Mouse (Mus musculus): ENCODE measurements around the gene Eef1akmt3.

DNA sequence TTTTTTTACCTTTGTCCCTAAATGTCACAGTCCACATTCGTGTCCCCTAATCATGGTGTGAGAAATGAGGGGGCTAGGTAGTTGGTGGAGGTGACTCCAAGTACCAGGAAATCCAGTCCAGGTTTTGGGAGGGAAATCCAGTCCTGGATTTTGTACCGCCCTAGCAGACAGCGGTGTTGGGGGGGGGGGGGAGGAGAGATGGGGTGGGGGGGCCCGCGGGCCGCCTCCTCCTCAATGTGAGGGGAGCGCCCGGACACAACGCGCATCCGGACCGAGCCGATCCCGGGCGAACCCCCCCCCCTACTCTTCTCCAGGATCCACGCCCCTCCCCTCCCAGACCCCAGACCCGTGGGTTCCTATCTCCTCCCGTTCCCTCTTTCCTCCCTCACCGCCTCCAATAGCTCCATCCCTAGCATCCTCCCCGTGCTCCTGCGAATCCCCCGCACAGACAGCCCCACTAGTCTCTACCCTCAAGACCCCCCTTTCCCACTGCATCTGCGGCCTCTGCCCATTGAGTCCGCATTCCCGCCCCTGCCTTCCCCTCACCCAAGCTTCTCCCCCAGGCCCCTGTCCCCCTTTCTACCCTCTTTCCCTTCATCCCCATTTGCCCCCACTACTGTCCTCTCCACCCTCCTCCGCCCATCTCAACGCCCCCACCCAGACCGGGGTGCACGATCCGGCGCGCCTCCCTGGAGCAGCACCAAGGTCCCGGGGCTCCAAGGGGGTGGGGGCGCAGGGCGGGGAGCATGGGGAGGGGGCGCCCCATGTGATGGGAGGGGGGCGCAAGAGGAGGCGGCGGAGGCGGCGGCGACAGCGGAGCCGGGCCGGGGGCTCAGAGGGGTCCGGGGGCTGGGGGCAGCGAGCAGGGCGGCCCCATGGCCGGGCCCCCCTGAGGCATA, 37.6 kb upstream of the Eef1akmt3 start:
- TF ChIP-seq POLR2A (IDR thresholded peaks at IDR 0.05; ENCODE audit: insufficient read depth, low read depth, low read length) = no peak
- TF ChIP-seq CTCF (IDR thresholded peaks at IDR 0.05) = no peak
